Mouse (Mus musculus): ENCODE measurements around the gene Nudt2.

The Nudt2 gene

GRCm38 (mm10) chr4:41494378-41494777 lies 29.4 kb downstream of the Nudt2 start:
- DNase-seq (ENCODE audit: low spot score) = no peak

- no peak for DNase-seq (ENCODE audit: low spot score)
Measured at GRCm38 (mm10) chr4:41495076-41495475, 30.1 kb downstream of the Nudt2 start.

GRCm38 (mm10) chr4:41495850-41496249 lies 30.9 kb downstream of the Nudt2 start:
- no peak for DNase-seq (ENCODE audit: low spot score)

GRCm38 (mm10) chr4:41497046-41497445 lies 32.1 kb downstream of the Nudt2 start:
- DNase-seq (ENCODE audit: low spot score) = no peak

- no peak for DNase-seq (ENCODE audit: low spot score)
Measured at GRCm38 (mm10) chr4:41497579-41497978, 32.6 kb downstream of the Nudt2 start.

GRCm38 (mm10) chr4:41497995-41498845 lies 33.3 kb downstream of the Nudt2 start:
- DNase-seq (ENCODE audit: low spot score) = no peak

- DNase-seq (ENCODE audit: low spot score) = no peak
Measured at GRCm38 (mm10) chr4:41498921-41499391, 34.0 kb downstream of the Nudt2 start.

- DNase-seq (ENCODE audit: low spot score) = no peak
Measured at GRCm38 (mm10) chr4:41499619-41500018, 34.7 kb downstream of the Nudt2 start.

DNA sequence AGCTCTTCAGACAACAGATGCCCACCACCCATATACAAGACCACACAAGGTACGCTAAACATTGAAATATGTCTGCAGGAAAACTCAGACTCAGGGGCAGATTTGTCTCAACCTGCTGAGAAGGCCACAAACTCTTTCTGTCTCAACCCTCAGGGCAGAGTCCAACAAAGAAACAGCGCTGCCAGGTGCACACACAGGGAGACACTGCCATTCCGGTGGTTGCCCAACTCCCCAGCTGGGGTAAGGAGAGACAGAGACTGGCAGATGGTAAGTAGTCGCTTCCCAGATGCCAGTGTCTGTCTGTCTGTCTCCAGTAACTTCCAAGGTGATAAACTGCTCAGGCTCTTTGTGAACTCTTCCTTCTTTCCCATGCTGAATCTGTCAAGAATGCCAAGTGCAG lies 35.8 kb downstream of the Nudt2 start:
- no peak for DNase-seq (ENCODE audit: low spot score)

DNA sequence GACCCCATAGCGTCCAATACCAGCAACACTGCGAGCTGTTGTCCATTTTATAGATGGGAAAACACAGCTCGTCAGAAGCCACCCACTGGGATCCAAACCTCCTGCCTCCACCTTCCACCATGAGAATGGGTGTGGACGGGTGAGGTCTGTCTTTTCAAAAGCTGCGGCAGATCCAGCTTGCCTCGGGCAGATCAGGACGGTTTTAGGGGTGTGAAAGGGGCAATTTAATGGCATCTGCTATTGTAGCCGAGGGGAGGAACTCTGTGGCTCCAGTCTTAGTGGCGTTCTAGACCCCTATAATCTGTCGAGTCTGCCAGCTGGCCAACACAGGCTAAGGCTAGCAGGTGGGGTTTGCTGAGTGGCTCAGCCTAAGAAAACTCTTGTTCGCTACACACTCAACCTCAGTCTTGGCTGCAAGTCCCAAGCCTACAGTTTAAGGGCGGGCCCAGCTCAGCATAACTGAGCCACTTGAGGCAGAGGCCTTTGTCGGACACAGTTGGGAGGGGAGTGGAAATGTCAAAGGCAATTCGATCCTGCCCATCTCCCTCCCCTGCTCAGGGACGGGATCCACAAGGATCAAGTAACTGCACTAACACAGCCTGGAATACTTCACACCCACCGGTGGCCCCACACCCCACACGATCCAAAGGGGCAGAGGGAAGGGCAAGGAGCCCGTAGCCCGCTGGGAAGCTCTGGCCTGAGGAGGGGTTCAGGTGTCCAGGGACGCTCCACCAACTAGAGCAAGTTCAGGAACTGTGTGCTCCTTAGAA lies 37.4 kb downstream of the Nudt2 start:
- DNase-seq (ENCODE audit: low spot score) = no peak

GRCm38 (mm10) chr4:41502986-41503412 lies 38.0 kb downstream of the Nudt2 start, which contains the start of gene AI464131:
TSS of gene AI464131 (minus strand) at chr4:41503076.
- DNase-seq (ENCODE audit: low spot score) = peak; percentile 59

GRCm38 (mm10) chr4:41504325-41504724 lies 39.4 kb downstream of the Nudt2 start:
- no peak for DNase-seq (ENCODE audit: low spot score)

DNA sequence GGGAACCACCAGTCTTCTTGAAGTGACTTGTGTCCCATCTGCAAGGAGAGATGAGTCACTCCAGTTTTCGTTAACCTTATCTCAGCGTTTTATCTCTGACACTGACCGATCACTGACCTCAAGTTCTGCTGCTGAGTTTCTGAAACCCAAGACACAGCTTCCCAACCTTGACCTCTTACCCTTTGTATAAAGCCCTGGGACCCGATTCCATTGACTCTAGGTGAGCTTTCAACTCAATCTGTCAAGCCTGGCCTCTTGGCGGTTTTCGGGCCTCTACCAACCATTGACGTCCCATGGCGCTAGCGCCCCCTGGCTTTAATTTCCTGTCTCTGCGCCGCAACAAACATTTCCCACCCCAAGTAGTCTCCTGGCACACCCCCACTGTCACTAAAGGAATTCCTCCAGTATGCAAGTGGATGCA lies 40.2 kb downstream of the Nudt2 start:
- DNase-seq (ENCODE audit: low spot score) = no peak

DNA sequence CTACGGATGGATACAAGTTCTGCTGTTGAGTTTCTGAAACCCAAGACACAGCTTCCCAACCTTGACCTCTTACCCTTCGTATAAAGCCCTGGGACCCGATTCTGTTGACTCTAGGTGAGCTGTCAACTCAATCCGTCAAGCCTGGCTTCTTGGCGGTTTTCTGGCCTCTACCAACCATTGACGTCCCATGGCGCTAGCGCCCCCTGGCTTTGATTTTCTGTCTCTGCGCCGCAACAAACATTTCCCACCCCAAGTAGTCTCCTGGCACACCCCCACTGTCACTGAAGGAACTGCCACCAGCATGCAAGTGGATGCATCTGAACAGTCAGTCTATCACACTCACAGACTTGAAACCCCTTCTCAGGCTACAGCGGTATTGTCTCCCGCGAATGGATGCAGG lies 41.2 kb downstream of the Nudt2 start:
- no peak for DNase-seq (ENCODE audit: low spot score)

GRCm38 (mm10) chr4:41506906-41507305 lies 42.0 kb downstream of the Nudt2 start:
- peak; percentile 55 for DNase-seq (ENCODE audit: low spot score)

GRCm38 (mm10) chr4:41507326-41507924 lies 42.5 kb downstream of the Nudt2 start:
- no peak for DNase-seq (ENCODE audit: low spot score)

- DNase-seq (ENCODE audit: low spot score) = no peak
Measured at GRCm38 (mm10) chr4:41507998-41508397, 43.0 kb downstream of the Nudt2 start.

- DNase-seq (ENCODE audit: low spot score) = no peak
Measured at GRCm38 (mm10) chr4:41513309-41513708, 48.4 kb downstream of the Nudt2 start.

DNA sequence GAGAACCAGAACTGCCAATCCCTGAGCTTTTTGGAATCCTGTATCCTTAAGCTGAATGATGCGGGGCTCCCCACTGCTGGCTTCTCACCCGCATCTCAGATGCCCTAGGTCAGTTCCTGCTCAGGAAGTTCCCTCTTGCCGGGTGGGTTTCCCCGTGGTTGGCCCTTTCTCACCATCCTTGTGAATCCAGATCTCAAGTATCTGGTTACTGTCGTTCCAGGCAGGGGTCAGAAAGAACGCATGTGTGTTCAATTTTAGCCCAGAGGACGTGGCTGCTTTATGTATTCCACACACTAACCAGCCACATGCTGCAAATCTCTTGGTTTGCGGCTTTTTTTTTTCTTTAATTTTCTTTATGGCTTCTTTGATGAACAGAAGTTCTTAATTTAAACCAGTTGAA lies 48.8 kb downstream of the Nudt2 start:
- no peak for DNase-seq (ENCODE audit: low spot score)

- no peak for DNase-seq (ENCODE audit: low spot score)
Measured at GRCm38 (mm10) chr4:41517233-41517632, 52.3 kb downstream of the Nudt2 start, which contains the start of gene 1110017D15Rik. TSS of gene 1110017D15Rik (minus strand) at chr4:41517333.

- no peak for DNase-seq (ENCODE audit: low spot score)
Measured at GRCm38 (mm10) chr4:41518349-41518748, 53.4 kb downstream of the Nudt2 start.

- no peak for DNase-seq (ENCODE audit: low spot score)
Measured at GRCm38 (mm10) chr4:41519195-41519594, 54.2 kb downstream of the Nudt2 start.
